ENCODE assay signal across 8 mouse cellular contexts in the genomic region with DNA sequence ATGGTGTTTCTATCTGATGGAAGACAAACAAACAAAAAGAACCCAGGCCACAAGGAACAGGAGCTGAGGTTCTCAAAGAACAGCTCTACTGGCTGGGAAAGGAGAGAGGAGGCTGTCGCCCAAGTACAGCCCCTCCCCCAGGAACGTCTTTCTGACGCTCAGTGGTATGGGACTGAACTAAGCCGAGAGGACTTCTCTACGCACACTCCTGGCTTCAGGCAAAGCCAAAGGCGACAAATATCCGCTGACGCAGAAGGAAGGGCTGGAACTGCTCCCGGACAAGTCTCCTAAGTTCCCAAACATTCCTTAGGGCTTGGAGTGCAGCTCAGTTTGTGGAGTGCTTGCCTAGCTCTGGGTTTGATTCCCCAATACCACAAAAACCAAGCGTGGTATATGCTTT. TPM values are rescaled to one million over a fixed set of nuclear protein-coding genes. Genes with fewer than 3 reads are reported as not detected.
DNase-seq lines count a peak whose midpoint lies in the region; ATAC-seq and TF ChIP-seq lines count a peak whose summit lies in the region.

No protein-coding gene starts in this region.

- no peaks in the 10 kb centered on the region for H3K9me3 ChIP-seq in midbrain, embryonic 13.5 days
- no peaks in the 10 kb centered on the region for H3K9me3 ChIP-seq in midbrain, embryonic 11.5 days (ENCODE audit: control insufficient read depth, low read length)
- no peaks in the 10 kb centered on the region for H3K9me3 ChIP-seq in kidney, embryonic 14.5 days (ENCODE audit: control insufficient read depth, low read length)
- H3K9me3 ChIP-seq in lung, embryonic 15.5 days: no peaks in the 10 kb centered on the region
- no peaks in the 10 kb centered on the region for H3K9me3 ChIP-seq in stomach, embryonic 16.5 days (replicated peaks; ENCODE audit: control insufficient read depth, low read length)

- H3K27me3 ChIP-seq in midbrain, embryonic 13.5 days: no peaks in the 10 kb centered on the region
- no peaks in the 10 kb centered on the region for H3K27me3 ChIP-seq in midbrain, embryonic 11.5 days (ENCODE audit: control insufficient read depth, insufficient read depth, low read length)
- no peaks in the 10 kb centered on the region for H3K27me3 ChIP-seq in heart, adult 2 months (ENCODE audit: control insufficient read depth, insufficient read depth, low read length)
- no peaks in the 10 kb centered on the region for H3K27me3 ChIP-seq in kidney, embryonic 14.5 days (ENCODE audit: control insufficient read depth, insufficient read depth, low read length)
- no peaks in the 10 kb centered on the region for H3K27me3 ChIP-seq in lung, embryonic 15.5 days
- no peaks in the 10 kb centered on the region for H3K27me3 ChIP-seq in stomach, embryonic 16.5 days (ENCODE audit: control insufficient read depth, insufficient read depth, low read length)

- H3K79me2 ChIP-seq in heart, adult 2 months (replicated peaks; ENCODE audit: control insufficient read depth, insufficient read depth, low read length): no peaks in the 10 kb centered on the region

- no peak overlapping the region for H3K4me2 ChIP-seq in midbrain, embryonic 13.5 days (replicated peaks)
- no peak overlapping the region for H3K4me2 ChIP-seq in midbrain, embryonic 11.5 days
- no peak overlapping the region; the same call in 1 of the 2 replicates for H3K4me2 ChIP-seq in kidney, embryonic 14.5 days (replicated peaks; ENCODE audit: low read depth, low read length)
- peak overlapping the region; percentile 9; the same call in 1 of the 2 replicates for H3K4me2 ChIP-seq in lung, embryonic 15.5 days
- H3K4me2 ChIP-seq in stomach, embryonic 16.5 days (ENCODE audit: low read depth, low read length): peak overlapping the region; percentile 22; the same call in 1 of the 2 replicates

- intact Hi-C loops in heart, adult 2 months (cut with DNase I): loop anchor here (2.0 kb wide), 2 partner anchors 16 to 38 kb away; partner anchors contain the start of gene Dhrs3

- peak; percentile 61; the same call in 1 of the 2 replicates for ATAC-seq in midbrain, embryonic 13.5 days
- no peak for ATAC-seq in midbrain, embryonic 11.5 days (ENCODE audit: low FRiP score)
- ATAC-seq in common myeloid progenitor, adult 5-6 weeks (replicated peaks; ENCODE audit: low read depth, poor library complexity, severe bottlenecking): peak; percentile 43
- peak; percentile 71 for ATAC-seq in kidney, embryonic 14.5 days (ENCODE audit: low FRiP score, low TSS enrichment)
- ATAC-seq in lung, embryonic 15.5 days (ENCODE audit: borderline replicate concordance, extremely low read depth, low FRiP score, low TSS enrichment): peak; percentile 95
- peak; percentile 88 for ATAC-seq in stomach, embryonic 16.5 days (ENCODE audit: insufficient read depth, low FRiP score)

- H3K9ac ChIP-seq in midbrain, embryonic 13.5 days (replicated peaks): no peak overlapping the region
- H3K9ac ChIP-seq in midbrain, embryonic 11.5 days (ENCODE audit: low read length): no peak overlapping the region
- H3K9ac ChIP-seq in heart, adult 2 months (ENCODE audit: low read depth, low read length): peak overlapping the region; percentile 27; the same call in 1 of the 2 replicates
- 0 out of 2 replicates have a peak overlapping the region, but pooled peaks have one; percentile 23 for H3K9ac ChIP-seq in kidney, embryonic 14.5 days (ENCODE audit: low read depth, low read length)
- H3K9ac ChIP-seq in lung, embryonic 15.5 days: no peak overlapping the region
- no peak overlapping the region; the same call in 1 of the 2 replicates for H3K9ac ChIP-seq in stomach, embryonic 16.5 days (ENCODE audit: low read length)

- H3K36me3 ChIP-seq in midbrain, embryonic 13.5 days: no peaks in the 10 kb centered on the region
- no peaks in the 10 kb centered on the region for H3K36me3 ChIP-seq in midbrain, embryonic 11.5 days (ENCODE audit: control insufficient read depth, insufficient read depth, low read length)
- H3K36me3 ChIP-seq in heart, adult 2 months (ENCODE audit: control insufficient read depth, insufficient read depth, low read length): peaks cover 17% of the 10 kb centered on the region
- peaks cover 30% of the 10 kb centered on the region for H3K36me3 ChIP-seq in kidney, embryonic 14.5 days (ENCODE audit: control insufficient read depth, insufficient read depth, low read length)
- H3K36me3 ChIP-seq in lung, embryonic 15.5 days: peaks cover 8% of the 10 kb centered on the region; the same call in 1 of the 2 replicates
- 0 out of 2 replicates have a peak, but pooled peaks cover 14% of the 10 kb centered on the region for H3K36me3 ChIP-seq in stomach, embryonic 16.5 days (ENCODE audit: control insufficient read depth, insufficient read depth, low read length)

- peak; percentile 65 for TF ChIP-seq POLR2A in heart, adult 2 months (IDR thresholded peaks at IDR 0.05; ENCODE audit: insufficient read depth, low read depth, low read length)

- peak; percentile 14; the same call in 1 of the 2 replicates for TF ChIP-seq CTCF in heart, adult 2 months (IDR thresholded peaks at IDR 0.05)

- no peak for DNase-seq in midbrain, embryonic 11.5 days (ENCODE audit: low spot score, missing footprints)
- DNase-seq in heart, adult 2 months: peak; percentile 86 to 92
- no peak for DNase-seq in spleen, postnatal 10 days (ENCODE audit: low spot score in 2 of 2)

- TF ChIP-seq EP300 in heart, adult 2 months (IDR thresholded peaks at IDR 0.05; ENCODE audit: insufficient read depth, low read depth, low read length): peak; percentile 95

- no peak overlapping the region for H3K4me3 ChIP-seq in midbrain, embryonic 13.5 days (replicated peaks)
- no peak overlapping the region for H3K4me3 ChIP-seq in midbrain, embryonic 11.5 days (ENCODE audit: low read depth, low read length)
- H3K4me3 ChIP-seq in heart, adult 2 months: peak overlapping the region; percentile 2; the same call in 1 of the 2 replicates
- no peak overlapping the region for H3K4me3 ChIP-seq in kidney, embryonic 14.5 days (ENCODE audit: low read length)
- H3K4me3 ChIP-seq in lung, embryonic 15.5 days: no peak overlapping the region
- H3K4me3 ChIP-seq in stomach, embryonic 16.5 days (replicated peaks; ENCODE audit: low read length): no peak overlapping the region

- 43% methylated on average over 10 of the region's 10 CpGs for WGBS in midbrain, embryonic 13.5 days
- 45% methylated on average over 10 of the region's 10 CpGs for WGBS in midbrain, embryonic 11.5 days
- 3% methylated on average over 10 of the region's 10 CpGs for WGBS in heart, adult 2 months
- WGBS in kidney, embryonic 14.5 days: 13% methylated on average over 10 of the region's 10 CpGs
- 7% methylated on average over 10 of the region's 10 CpGs for WGBS in lung, embryonic 15.5 days
- 17% methylated on average over 10 of the region's 10 CpGs for WGBS in stomach, embryonic 16.5 days

- H3K27ac ChIP-seq in midbrain, embryonic 13.5 days: peak overlapping the region; percentile 14; the same call in 1 of the 2 replicates
- no peak overlapping the region for H3K27ac ChIP-seq in midbrain, embryonic 11.5 days (ENCODE audit: low read depth, low read length)
- peak overlapping the region; percentile 97 for H3K27ac ChIP-seq in heart, adult 2 months
- peak overlapping the region; percentile 87 for H3K27ac ChIP-seq in kidney, embryonic 14.5 days (ENCODE audit: low read depth, low read length)
- peak overlapping the region; percentile 92 for H3K27ac ChIP-seq in lung, embryonic 15.5 days
- H3K27ac ChIP-seq in stomach, embryonic 16.5 days (ENCODE audit: low read length): peak overlapping the region; percentile 64

- no peaks in the 10 kb centered on the region for H3K4me1 ChIP-seq in midbrain, embryonic 13.5 days (replicated peaks)
- no peaks in the 10 kb centered on the region for H3K4me1 ChIP-seq in midbrain, embryonic 11.5 days (ENCODE audit: control insufficient read depth, insufficient read depth, low read length)
- peaks cover 25% of the 10 kb centered on the region for H3K4me1 ChIP-seq in heart, adult 2 months (ENCODE audit: control insufficient read depth, insufficient read depth, low read length)
- peaks cover 11% of the 10 kb centered on the region; the same call in 1 of the 2 replicates for H3K4me1 ChIP-seq in kidney, embryonic 14.5 days (ENCODE audit: control insufficient read depth, insufficient read depth, low read length)
- H3K4me1 ChIP-seq in lung, embryonic 15.5 days: peaks cover 22% of the 10 kb centered on the region
- peaks cover 20% of the 10 kb centered on the region for H3K4me1 ChIP-seq in stomach, embryonic 16.5 days (ENCODE audit: control insufficient read depth, insufficient read depth, low read length)

RNA-seq across cellular contexts. Expression of gene Dhrs3, which starts 37.7 kb away (rescaled TPM):
- polyA plus RNA-seq in midbrain, embryonic 13.5 days (2015; fragmentation: Nextera tagmentation; extraction: Ambion mirVana): 21.3 and 23.9 TPM in 2 replicates
- polyA plus RNA-seq in midbrain, embryonic 11.5 days (2014; fragmentation: Nextera tagmentation; extraction: Ambion mirVana): 5.9 and 7.9 TPM in 2 replicates
- 37.1 and 46.3 TPM in 2 replicates for total RNA-seq in common myeloid progenitor, adult 5-6 weeks (2017)
- total RNA-seq in heart, adult 2 months (2021): 100 to 1,000 TPM; 139 to 143 TPM
- polyA plus RNA-seq in heart, adult 2 months (2012; rRNA removed): 113 and 144 TPM in 2 replicates
- polyA plus RNA-seq in kidney, embryonic 14.5 days (2014; fragmentation: Nextera tagmentation; extraction: Ambion mirVana): 153 and 226 TPM in 2 replicates
- 51.6 and 53.0 TPM in 2 replicates for polyA plus RNA-seq in lung, embryonic 15.5 days (2015; fragmentation: Nextera tagmentation; extraction: Ambion mirVana)
- polyA plus RNA-seq in stomach, embryonic 16.5 days (2015; fragmentation: Nextera tagmentation; extraction: Ambion mirVana): 118 and 119 TPM in 2 replicates

Comparison
In these comparisons a context has a peak if more than half of its experiments do, and no peak if none do; other contexts are left out.
1. H3K4me2 ChIP-seq: peak in lung, embryonic 15.5 days (single experiment) and stomach, embryonic 16.5 days (single experiment); none in midbrain, embryonic 13.5 days (single experiment), midbrain, embryonic 11.5 days (single experiment) and kidney, embryonic 14.5 days (single experiment).
2. H3K9ac ChIP-seq: peak in heart, adult 2 months (single experiment) and kidney, embryonic 14.5 days (single experiment); none in midbrain, embryonic 13.5 days (single experiment), midbrain, embryonic 11.5 days (single experiment), lung, embryonic 15.5 days (single experiment) and stomach, embryonic 16.5 days (single experiment).
3. DNase-seq: peak in heart, adult 2 months (2 of 2); none in midbrain, embryonic 11.5 days (single experiment) and spleen, postnatal 10 days (0 of 2).